ENCODE assay signal across 12 mouse cellular contexts in the genomic region with DNA sequence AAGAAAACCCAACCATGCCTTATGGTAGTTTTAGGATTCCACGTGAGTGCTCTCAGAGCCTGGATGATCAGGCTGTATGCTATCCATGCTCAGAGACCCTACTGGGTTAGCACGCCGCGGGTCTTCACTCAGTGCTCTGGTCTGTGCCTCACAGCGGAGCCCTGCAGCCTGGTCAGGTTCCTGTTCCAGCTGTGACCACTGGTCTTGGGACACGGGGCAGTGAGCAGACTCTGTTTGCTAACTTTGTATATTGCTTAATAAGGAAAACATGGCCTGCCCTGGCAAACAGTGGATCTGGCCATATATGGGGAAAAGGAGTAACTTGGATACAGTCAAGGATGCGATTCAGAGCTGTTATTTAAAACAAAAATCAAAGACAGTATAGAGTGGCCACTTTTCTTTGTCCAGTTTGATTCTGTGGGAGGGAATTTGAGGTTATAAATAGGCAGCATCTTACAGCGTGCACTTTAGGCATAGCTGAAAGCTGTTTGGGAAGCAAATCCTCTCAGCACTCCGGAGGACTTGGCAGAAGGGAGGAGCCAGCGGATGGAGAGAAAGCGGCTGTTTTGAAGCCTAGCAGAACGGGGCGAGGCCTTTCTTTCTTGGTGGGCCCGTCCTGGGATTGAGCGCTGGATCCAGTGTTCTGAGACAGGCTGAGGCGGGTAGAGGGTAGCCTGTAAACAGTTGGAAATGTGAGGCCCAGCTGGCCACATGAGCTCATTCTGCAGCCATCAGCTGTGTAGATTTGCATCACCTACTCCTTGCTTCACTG. TPM values are rescaled to one million over a fixed set of nuclear protein-coding genes. Genes with fewer than 3 reads are reported as not detected.
DNase-seq lines count a peak whose midpoint lies in the region; ATAC-seq lines count a peak whose summit lies in the region.
"Had no signal": no experiment of that assay in that cellular context is flagged by ENCODE, and none has a peak within 500 bp of the region (broad histone marks: within the 10 kb centered on the region; RNA-seq: fewer than 3 reads in every experiment).

No protein-coding gene starts in this region.

- H3K4me2 ChIP-seq in embryonic facial prominence, embryonic 14.5 days (ENCODE audit: low read depth, low read length): no peak overlapping the region
- H3K4me2 ChIP-seq in lung, embryonic 16.5 days (ENCODE audit: low read depth, low read length): no peak overlapping the region
- H3K4me2 ChIP-seq: neural tube, embryonic 13.5 days had no signal

- ATAC-seq in embryonic facial prominence, embryonic 14.5 days (ENCODE audit: low read depth): peak; percentile 50; the same call in 1 of the 2 replicates
- peak; percentile 83 for ATAC-seq in lung, embryonic 16.5 days (ENCODE audit: low read depth)

- no peak overlapping the region for H3K4me3 ChIP-seq in embryonic facial prominence, embryonic 14.5 days (ENCODE audit: low read depth, low read length)
- no peak overlapping the region for H3K4me3 ChIP-seq in lung, embryonic 16.5 days (ENCODE audit: low read length)
- H3K4me3 ChIP-seq: neural tube, embryonic 13.5 days had no signal

- 47% methylated on average over 16 of the region's 16 CpGs for WGBS in embryonic facial prominence, embryonic 14.5 days
- WGBS in lung, embryonic 16.5 days: 34% methylated on average over 16 of the region's 16 CpGs

- H3K27ac ChIP-seq in embryonic facial prominence, embryonic 14.5 days (replicated peaks; ENCODE audit: low read depth, low read length): 0 out of 2 replicates have a peak overlapping the region, but pooled peaks have one; percentile 50
- H3K27ac ChIP-seq in lung, embryonic 16.5 days (ENCODE audit: low read length): peak overlapping the region; percentile 54
- H3K27ac ChIP-seq: neural tube, embryonic 13.5 days had no signal

- H3K27me3 ChIP-seq in embryonic facial prominence, embryonic 14.5 days (replicated peaks; ENCODE audit: control insufficient read depth, insufficient read depth, low read length): no peaks in the 10 kb centered on the region
- no peaks in the 10 kb centered on the region for H3K27me3 ChIP-seq in lung, embryonic 16.5 days (ENCODE audit: control insufficient read depth, insufficient read depth, low read depth, low read length)
- H3K27me3 ChIP-seq: neural tube, embryonic 13.5 days had no signal

- H3K9ac ChIP-seq in embryonic facial prominence, embryonic 14.5 days (ENCODE audit: low read depth, low read length): no peak overlapping the region
- 0 out of 2 replicates have a peak overlapping the region, but pooled peaks have one; percentile 21 for H3K9ac ChIP-seq in lung, embryonic 16.5 days (ENCODE audit: low read length)
- H3K9ac ChIP-seq: neural tube, embryonic 13.5 days had no signal

- DNase-seq in kidney, postnatal 10 days: peak; percentile 69
- no peak for DNase-seq in kidney, postnatal 36 days
- DNase-seq in adipocyte (ENCODE audit: low spot score): peak; percentile 10
- DNase-seq in embryonic facial prominence, embryonic 14.5 days (ENCODE audit: low spot score): peak; percentile 66
- no peak for DNase-seq in left cerebral cortex, postnatal 10 days (ENCODE audit: extremely low spot score in 1 of 2, low spot score in 2 of 2)
- no peak for DNase-seq in frontal cortex, postnatal 10 days (ENCODE audit: low spot score in 2 of 2)
- DNase-seq: cerebellum, adult 18-20 months; thymus, postnatal 25 days had no signal

- H3K9me3 ChIP-seq in embryonic facial prominence, embryonic 14.5 days (ENCODE audit: control insufficient read depth, low read length): no peaks in the 10 kb centered on the region
- no peaks in the 10 kb centered on the region for H3K9me3 ChIP-seq in lung, embryonic 16.5 days (ENCODE audit: control insufficient read depth, low read length)
- H3K9me3 ChIP-seq: neural tube, embryonic 13.5 days had no signal

- intact Hi-C loops in left cerebral cortex, postnatal 10 days (cut with DNase I): no loop called here

- no peaks in the 10 kb centered on the region for H3K36me3 ChIP-seq in embryonic facial prominence, embryonic 14.5 days (ENCODE audit: control insufficient read depth, insufficient read depth, low read length)
- no peaks in the 10 kb centered on the region for H3K36me3 ChIP-seq in lung, embryonic 16.5 days (ENCODE audit: control insufficient read depth, insufficient read depth, low read length)
- H3K36me3 ChIP-seq: neural tube, embryonic 13.5 days had no signal

- no peaks in the 10 kb centered on the region for H3K4me1 ChIP-seq in embryonic facial prominence, embryonic 14.5 days (ENCODE audit: control insufficient read depth, insufficient read depth, low read length)
- peaks cover 3% of the 10 kb centered on the region; the same call in 1 of the 2 replicates for H3K4me1 ChIP-seq in lung, embryonic 16.5 days (replicated peaks; ENCODE audit: control insufficient read depth, insufficient read depth, low read length)
- H3K4me1 ChIP-seq: neural tube, embryonic 13.5 days had no signal

RNA-seq across cellular contexts. Expression of a gene that starts 45.6 kb away (rescaled TPM):
- polyA plus RNA-seq in embryonic facial prominence, embryonic 14.5 days (2014; fragmentation: Nextera tagmentation; extraction: Ambion mirVana): 39.7 and 44.9 TPM in 2 replicates
- polyA plus RNA-seq in lung, embryonic 16.5 days (2015; fragmentation: Nextera tagmentation; extraction: Ambion mirVana): 0.36 and 0.47 TPM in 2 replicates
- total RNA-seq in left cerebral cortex, postnatal 10 days (2021): not detected
- total RNA-seq: adrenal gland, adult 18-20 months; layer of hippocampus, postnatal 10 days had no signal
- polyA plus RNA-seq: neural tube, embryonic 13.5 days had no signal

Comparison
In these comparisons a context has a peak if more than half of its experiments do, and no peak if none do; other contexts are left out.
1. DNase-seq: peak in kidney, postnatal 10 days (single experiment), adipocyte (single experiment) and embryonic facial prominence, embryonic 14.5 days (single experiment); none in kidney, postnatal 36 days (0 of 2), left cerebral cortex, postnatal 10 days (0 of 2) and frontal cortex, postnatal 10 days (0 of 2).
2. RNA of a gene that starts 45.6 kb away (polyA plus RNA-seq): 39.7 to 44.9 TPM in embryonic facial prominence, embryonic 14.5 days; 0.36 to 0.47 TPM in lung, embryonic 16.5 days; every median in the first group is over 10 times any median in the second.